Mouse (Mus musculus): ENCODE measurements around the gene Trmt1l. TPM values are rescaled to one million over a fixed set of nuclear protein-coding genes. Genes with fewer than 3 reads are reported as not detected.

Gene Trmt1l
- 11.9 and 14.2 TPM in 2 replicates for polyA plus RNA-seq (2012; rRNA removed)

- H3K36me3 ChIP-seq (ENCODE audit: control insufficient read depth, insufficient read depth, low read length) = no peaks in the 10 kb centered on the region
- peak; percentile 95 for DNase-seq (ENCODE audit: low read depth in 1 of 2, low spot score in 2 of 2)
- WGBS = under 1% methylated on average over 74 of the region's 74 CpGs
- no peaks in the 10 kb centered on the region for H3K27me3 ChIP-seq (ENCODE audit: control insufficient read depth, insufficient read depth, low read length)
- H3K4me1 ChIP-seq (ENCODE audit: control insufficient read depth, insufficient read depth, insufficient read length) = peaks cover 2% of the 10 kb centered on the region
- peak within 1 kb of the TSS; percentile 95 for H3K27ac ChIP-seq (ENCODE audit: insufficient read depth, low read length)
- H3K4me3 ChIP-seq (ENCODE audit: extremely low read depth, insufficient read depth, insufficient read length) = peak within 1 kb of the TSS; percentile 90
- TF ChIP-seq CTCF (IDR thresholded peaks at IDR 0.05; ENCODE audit: extremely low read depth, insufficient read depth, insufficient read length, insufficient replicate concordance) (no peak), POLR2A (IDR thresholded peaks at IDR 0.05; ENCODE audit: low read depth, low read length) (peak; percentile 96)
Measured at GRCm38 (mm10) chr1:151428263-151429221, at the start of gene Trmt1l, which contains the start of gene Swt1. Trmt1l (plus strand) TSS chr1:151428542. Swt1 (minus strand) TSS chr1:151428455.

- Histone ChIP-seq H3K4me1 (ENCODE audit: control insufficient read depth, insufficient read depth, insufficient read length) (no peaks in the 10 kb centered on the region), H3K4me3 (ENCODE audit: extremely low read depth, insufficient read depth, insufficient read length) (no peak overlapping the region), H3K27me3 (ENCODE audit: control insufficient read depth, insufficient read depth, low read length) (no peaks in the 10 kb centered on the region), H3K36me3 (ENCODE audit: control insufficient read depth, insufficient read depth, low read length) (peaks cover 9% of the 10 kb centered on the region), H3K27ac (ENCODE audit: insufficient read depth, low read length) (no peak overlapping the region)
- peak; percentile 15; the same call in 1 of the 2 replicates for TF ChIP-seq CTCF (IDR thresholded peaks at IDR 0.05; ENCODE audit: extremely low read depth, insufficient read depth, insufficient read length, insufficient replicate concordance)
- TF ChIP-seq POLR2A (IDR thresholded peaks at IDR 0.05; ENCODE audit: low read depth, low read length) = no peak
- DNase-seq (ENCODE audit: low read depth in 1 of 2, low spot score in 2 of 2) = no peak
- WGBS = 92% methylated on average over 1 of the region's 1 CpGs
Measured at GRCm38 (mm10) chr1:151390029-151390428, 38.3 kb upstream of the Trmt1l start.

DNA sequence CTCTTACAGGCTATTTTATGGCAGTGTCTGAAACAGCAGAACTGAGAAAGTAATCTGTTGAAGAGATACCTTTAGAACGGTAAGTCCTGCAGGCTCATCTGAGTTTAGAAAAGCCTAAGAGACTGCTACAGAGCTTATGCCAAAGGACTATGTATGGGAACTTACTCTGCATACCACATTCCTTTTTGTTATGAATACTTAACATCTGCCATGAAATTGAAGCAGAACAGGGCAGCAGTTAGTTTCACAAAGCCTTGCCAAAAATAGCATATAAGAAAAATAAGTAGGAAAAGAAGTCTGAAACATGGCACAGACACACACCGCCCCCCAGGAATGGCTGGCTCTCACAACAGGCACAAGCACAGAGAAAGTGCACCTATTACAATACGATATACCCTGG lies 18.5 kb upstream of the Trmt1l start:
- Histone ChIP-seq H3K4me3 (ENCODE audit: extremely low read depth, insufficient read depth, insufficient read length) (no peak overlapping the region), H3K4me1 (ENCODE audit: control insufficient read depth, insufficient read depth, insufficient read length) (no peaks in the 10 kb centered on the region), H3K27me3 (ENCODE audit: control insufficient read depth, insufficient read depth, low read length) (no peaks in the 10 kb centered on the region), H3K27ac (ENCODE audit: insufficient read depth, low read length) (no peak overlapping the region), H3K36me3 (ENCODE audit: control insufficient read depth, insufficient read depth, low read length) (peaks cover 8% of the 10 kb centered on the region; the same call in 1 of the 2 replicates)
- no peak for DNase-seq (ENCODE audit: low read depth in 1 of 2, low spot score in 2 of 2)
- TF ChIP-seq CTCF (IDR thresholded peaks at IDR 0.05; ENCODE audit: extremely low read depth, insufficient read depth, insufficient read length, insufficient replicate concordance) (no peak), POLR2A (IDR thresholded peaks at IDR 0.05; ENCODE audit: low read depth, low read length) (no peak)
- 97% methylated on average over 3 of the region's 3 CpGs for WGBS

- no peaks in the 10 kb centered on the region for H3K27me3 ChIP-seq (ENCODE audit: control insufficient read depth, insufficient read depth, low read length)
- no peak for DNase-seq (ENCODE audit: low read depth in 1 of 2, low spot score in 2 of 2)
- 25% methylated on average over 3 of the region's 3 CpGs for WGBS
- H3K36me3 ChIP-seq (ENCODE audit: control insufficient read depth, insufficient read depth, low read length) = peaks cover 9% of the 10 kb centered on the region
- TF ChIP-seq POLR2A (IDR thresholded peaks at IDR 0.05; ENCODE audit: low read depth, low read length) = no peak
- no peak for TF ChIP-seq CTCF (IDR thresholded peaks at IDR 0.05; ENCODE audit: extremely low read depth, insufficient read depth, insufficient read length, insufficient replicate concordance)
- H3K4me1 ChIP-seq (ENCODE audit: control insufficient read depth, insufficient read depth, insufficient read length) = peaks cover 2% of the 10 kb centered on the region; the same call in 1 of the 2 replicates
- H3K4me3 ChIP-seq (ENCODE audit: extremely low read depth, insufficient read depth, insufficient read length) = no peak overlapping the region
- no peak overlapping the region for H3K27ac ChIP-seq (ENCODE audit: insufficient read depth, low read length)
Measured at GRCm38 (mm10) chr1:151422178-151422577, 6.2 kb upstream of the Trmt1l start.

GRCm38 (mm10) chr1:151426947-151427600 lies 1.3 kb upstream of the Trmt1l start:
- no peak for DNase-seq (ENCODE audit: low read depth in 1 of 2, low spot score in 2 of 2)
- Histone ChIP-seq H3K27me3 (ENCODE audit: control insufficient read depth, insufficient read depth, low read length) (no peaks in the 10 kb centered on the region), H3K36me3 (ENCODE audit: control insufficient read depth, insufficient read depth, low read length) (no peaks in the 10 kb centered on the region; the same call in 1 of the 2 replicates), H3K4me3 (ENCODE audit: extremely low read depth, insufficient read depth, insufficient read length) (peak overlapping the region; percentile 5), H3K27ac (ENCODE audit: insufficient read depth, low read length) (no peak overlapping the region), H3K4me1 (ENCODE audit: control insufficient read depth, insufficient read depth, insufficient read length) (peaks cover 2% of the 10 kb centered on the region)
- 51% methylated on average over 7 of the region's 7 CpGs for WGBS
- TF ChIP-seq POLR2A (IDR thresholded peaks at IDR 0.05; ENCODE audit: low read depth, low read length) (no peak), CTCF (IDR thresholded peaks at IDR 0.05; ENCODE audit: extremely low read depth, insufficient read depth, insufficient read length, insufficient replicate concordance) (no peak)

GRCm38 (mm10) chr1:151427888-151428262 lies 467 bp upstream of the Trmt1l start:
- no peaks in the 10 kb centered on the region for H3K27me3 ChIP-seq (ENCODE audit: control insufficient read depth, insufficient read depth, low read length)
- no peak for DNase-seq (ENCODE audit: low read depth in 1 of 2, low spot score in 2 of 2)
- H3K27ac ChIP-seq (ENCODE audit: insufficient read depth, low read length) = peak overlapping the region; percentile 80
- under 1% methylated on average over 26 of the region's 26 CpGs for WGBS
- peaks cover 2% of the 10 kb centered on the region for H3K4me1 ChIP-seq (ENCODE audit: control insufficient read depth, insufficient read depth, insufficient read length)
- H3K36me3 ChIP-seq (ENCODE audit: control insufficient read depth, insufficient read depth, low read length) = no peaks in the 10 kb centered on the region
- TF ChIP-seq POLR2A (IDR thresholded peaks at IDR 0.05; ENCODE audit: low read depth, low read length) (no peak), CTCF (IDR thresholded peaks at IDR 0.05; ENCODE audit: extremely low read depth, insufficient read depth, insufficient read length, insufficient replicate concordance) (no peak)
- peak overlapping the region; percentile 84 for H3K4me3 ChIP-seq (ENCODE audit: extremely low read depth, insufficient read depth, insufficient read length)
